Mouse (Mus musculus) megakaryocyte, embryonic 14.5 days (primary cell): ENCODE measurements around the gene Cfap300. TPM values are rescaled to one million over a fixed set of nuclear protein-coding genes. Genes with fewer than 3 reads are reported as not detected.
A peak's percentile ranks its signal among the peaks of the same experiment; 100 is the strongest.

Source experiments
- H3K27me3 ChIP-seq: replicated peaks from 2 replicates; pipeline ENCODE3; 2012; ENCODE audit warnings: inconsistent platforms
- H3K36me3 ChIP-seq: replicated peaks from 2 replicates; pipeline ENCODE3; 2012; ENCODE audit warnings: low read length, inconsistent platforms, mixed read lengths
- H3K4me1 ChIP-seq: 2 replicates; pipeline ENCODE4 v1.6.1; 2012; ENCODE audit warnings: inconsistent platforms
- H3K4me3 ChIP-seq: replicated peaks from 2 replicates; pipeline ENCODE3; 2012; ENCODE audit warnings: moderate library complexity, mild to moderate bottlenecking, inconsistent platforms
- H3K9me3 ChIP-seq: 2 replicates; pipeline ENCODE4 v1.6.1; 2012; ENCODE audit warnings: inconsistent platforms
- FLI1 ChIP-seq: IDR thresholded peaks from 2 replicates; pipeline ENCODE4 v1.6.1; 2012; ENCODE audit warnings: low read length, inconsistent platforms, mixed read lengths
- GATA1 ChIP-seq: IDR thresholded peaks from 3 replicates; pipeline ENCODE4 v1.6.1; 2012; ENCODE audit warnings: mixed read lengths, low read length, inconsistent platforms, borderline replicate concordance
- polyA plus RNA-seq: library from polyadenylated mRNA; stranded (reverse); fragments of >175 nt; gene quantifications from 2 replicates; pipeline ENCODE4 v1.2.3, GENCODE M21; 2012; ENCODE audit warnings: low replicate concordance; ENCODE audit not compliant: insufficient read depth

Cfap300 gene
- not detected in 2 replicates for polyA plus RNA-seq

DNA sequence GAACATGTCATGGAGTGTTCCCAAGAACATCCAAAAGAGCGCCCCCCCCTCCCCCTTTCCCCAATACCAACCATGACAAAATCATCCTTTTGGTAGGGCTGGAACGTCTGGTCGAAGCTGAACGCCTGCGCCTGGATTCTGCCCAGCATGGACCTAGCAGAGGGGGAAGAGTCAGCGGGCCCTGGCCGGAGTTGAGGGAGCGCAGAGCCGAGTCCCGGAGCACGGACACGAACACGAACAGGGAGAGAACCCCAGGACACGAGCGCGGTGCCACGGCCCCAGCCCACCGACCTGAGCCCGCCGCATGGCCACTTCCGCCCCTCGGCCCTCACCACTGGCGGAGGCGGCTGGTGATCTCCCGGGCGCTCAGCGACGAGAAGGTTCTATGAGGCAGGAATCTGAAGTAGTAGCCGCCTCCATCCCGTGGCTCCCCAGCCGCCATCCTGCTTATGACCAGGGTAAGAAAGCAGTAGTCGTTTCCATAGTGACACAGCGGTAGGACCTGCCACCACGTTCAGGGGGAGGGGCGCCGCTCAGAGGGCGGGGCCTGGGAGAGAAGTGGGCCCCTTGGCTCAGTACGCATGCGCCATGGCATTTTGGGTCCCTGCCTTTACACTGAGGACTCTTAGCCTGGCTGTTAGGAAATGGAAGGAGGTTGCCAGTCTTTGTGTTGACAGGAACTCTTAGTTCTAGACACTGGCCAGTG, at the start of gene Cfap300:
Gene Cfap300 (minus strand): TSS at position 486 of the 706 bp plus-strand sequence.
- Histone ChIP-seq H3K36me3 (no peaks in the 10 kb centered on the region), H3K4me3 (peak within 1 kb of the TSS; percentile 95), H3K4me1 (peaks cover 14% of the 10 kb centered on the region), H3K9me3 (no peaks in the 10 kb centered on the region), H3K27me3 (no peaks in the 10 kb centered on the region)
- TF ChIP-seq FLI1 (no peak), GATA1 (no peak)

DNA sequence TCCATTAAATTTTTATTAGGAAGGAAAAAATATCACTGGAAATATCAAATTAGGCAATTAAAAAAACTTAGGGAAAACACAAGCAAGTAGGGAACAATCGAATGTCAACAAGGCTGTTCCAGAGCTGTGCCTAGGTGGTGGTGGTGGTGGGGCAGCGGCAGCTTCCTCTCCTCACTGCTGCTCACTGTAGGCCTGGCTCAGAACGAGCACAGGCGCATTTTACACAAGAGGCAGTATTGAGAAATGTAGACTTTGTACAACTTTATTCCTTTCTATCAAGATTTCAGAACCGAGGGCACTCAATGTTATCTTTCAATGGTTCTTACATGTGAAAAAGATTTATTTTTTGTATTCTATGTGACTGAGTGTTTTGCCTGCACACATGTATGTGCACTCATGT, 36.3 kb upstream of the Cfap300 start:
- H3K9me3 ChIP-seq, result no peaks in the 10 kb centered on the region
- H3K4me1 ChIP-seq, result no peaks in the 10 kb centered on the region
- H3K36me3 ChIP-seq, result no peaks in the 10 kb centered on the region
- TF ChIP-seq FLI1 (no peak), GATA1 (no peak)
- H3K4me3 ChIP-seq, result no peak overlapping the region
- no peaks in the 10 kb centered on the region for H3K27me3 ChIP-seq

DNA sequence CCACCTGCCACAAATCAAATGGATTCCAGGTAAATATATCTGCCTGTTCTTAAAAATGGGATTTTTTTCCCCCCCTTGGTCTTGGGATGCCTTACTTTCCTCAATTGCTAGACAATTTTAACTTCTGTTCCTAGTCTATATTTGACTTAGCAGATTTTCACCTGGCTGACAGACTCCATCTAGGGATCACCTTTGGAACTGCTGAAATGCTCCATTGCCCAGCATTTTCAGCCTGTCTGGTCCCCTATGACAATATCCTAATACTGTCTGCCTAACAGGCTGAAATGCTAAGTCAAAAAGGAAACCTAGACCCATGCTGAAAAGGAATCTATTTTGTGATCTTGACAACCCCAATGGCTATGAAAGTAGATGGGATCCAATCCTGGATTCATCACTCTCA, 31.7 kb upstream of the Cfap300 start:
- H3K4me3 ChIP-seq, result no peak overlapping the region
- no peaks in the 10 kb centered on the region for H3K4me1 ChIP-seq
- no peaks in the 10 kb centered on the region for H3K9me3 ChIP-seq
- TF ChIP-seq FLI1 (no peak), GATA1 (no peak)
- no peaks in the 10 kb centered on the region for H3K36me3 ChIP-seq
- no peaks in the 10 kb centered on the region for H3K27me3 ChIP-seq

DNA sequence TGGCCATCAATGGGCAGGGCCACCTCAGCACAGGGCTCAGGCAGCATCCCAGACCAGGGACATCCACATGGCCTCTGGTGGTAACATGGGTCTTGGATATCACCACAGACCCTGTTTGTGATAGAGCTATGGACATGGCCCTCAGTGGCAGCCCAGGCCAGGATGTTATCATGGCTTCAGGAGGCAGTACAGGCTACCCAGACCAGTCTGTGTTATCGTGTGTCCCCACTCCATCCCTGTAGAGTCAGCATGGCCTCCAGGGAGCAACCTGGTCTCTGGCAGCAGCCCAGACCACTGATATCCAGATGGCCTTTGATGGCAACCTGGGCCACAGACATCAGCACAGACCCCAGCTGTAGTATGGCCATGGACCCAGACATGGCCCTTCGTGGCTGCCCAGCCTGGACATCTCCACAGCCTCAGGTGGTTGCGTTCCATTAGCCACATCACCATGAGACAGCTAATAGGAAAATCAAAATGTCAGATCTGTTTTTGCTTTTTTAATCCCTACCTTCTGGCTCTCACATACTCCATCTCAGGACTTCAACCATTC, 30.7 kb upstream of the Cfap300 start:
- no peak overlapping the region for H3K4me3 ChIP-seq
- no peaks in the 10 kb centered on the region for H3K36me3 ChIP-seq
- no peaks in the 10 kb centered on the region for H3K4me1 ChIP-seq
- TF ChIP-seq FLI1 (no peak), GATA1 (no peak)
- no peaks in the 10 kb centered on the region for H3K27me3 ChIP-seq
- no peaks in the 10 kb centered on the region for H3K9me3 ChIP-seq

DNA sequence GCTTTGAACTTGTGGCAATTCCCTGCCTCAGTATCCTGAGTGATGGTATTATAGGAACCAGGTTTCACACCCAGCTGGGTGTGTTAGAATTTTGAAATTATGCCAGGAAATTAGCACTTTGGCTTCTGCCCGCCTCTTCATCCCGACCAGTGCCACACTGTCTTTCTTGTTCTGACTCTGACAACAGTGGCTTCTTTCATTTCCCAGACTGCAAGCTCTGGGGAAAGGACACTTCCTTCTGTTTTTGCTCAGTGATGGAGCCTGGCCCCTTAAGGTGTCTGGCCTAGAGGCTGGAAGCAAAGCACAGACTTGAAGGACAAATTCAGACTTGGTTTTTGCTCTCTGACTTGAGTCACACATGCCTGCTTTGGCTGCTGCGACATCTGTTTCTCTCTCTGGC, 17.0 kb upstream of the Cfap300 start:
- no peaks in the 10 kb centered on the region for H3K36me3 ChIP-seq
- H3K27me3 ChIP-seq, result peaks cover 2% of the 10 kb centered on the region
- no peak for TF ChIP-seq FLI1
- no peak for TF ChIP-seq GATA1
- H3K9me3 ChIP-seq, result peaks cover 5% of the 10 kb centered on the region; the same call in 1 of the 2 replicates
- peaks cover 3% of the 10 kb centered on the region; the same call in 1 of the 2 replicates for H3K4me1 ChIP-seq
- no peak overlapping the region for H3K4me3 ChIP-seq

DNA sequence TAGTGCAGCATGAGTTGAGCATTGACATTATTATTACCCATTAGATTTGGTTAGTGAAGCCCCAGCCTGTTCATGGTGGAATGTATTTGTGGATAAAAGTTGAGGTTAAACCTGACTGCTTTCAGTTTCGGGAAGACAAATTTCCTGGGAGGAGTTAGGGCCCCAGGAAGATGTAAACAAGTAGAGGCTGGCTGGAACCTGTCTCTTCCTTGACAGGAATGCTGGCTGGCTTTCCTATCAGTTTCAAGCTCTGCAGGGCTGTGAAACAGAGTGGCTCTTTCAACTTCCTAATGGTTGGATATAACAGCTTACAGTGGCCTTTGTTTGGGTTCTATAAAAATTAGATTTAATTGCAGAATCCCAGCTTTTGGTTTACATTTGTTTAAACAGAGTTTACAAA, 12.2 kb upstream of the Cfap300 start:
- TF ChIP-seq FLI1 (no peak), GATA1 (no peak)
- H3K36me3 ChIP-seq, result no peaks in the 10 kb centered on the region

DNA sequence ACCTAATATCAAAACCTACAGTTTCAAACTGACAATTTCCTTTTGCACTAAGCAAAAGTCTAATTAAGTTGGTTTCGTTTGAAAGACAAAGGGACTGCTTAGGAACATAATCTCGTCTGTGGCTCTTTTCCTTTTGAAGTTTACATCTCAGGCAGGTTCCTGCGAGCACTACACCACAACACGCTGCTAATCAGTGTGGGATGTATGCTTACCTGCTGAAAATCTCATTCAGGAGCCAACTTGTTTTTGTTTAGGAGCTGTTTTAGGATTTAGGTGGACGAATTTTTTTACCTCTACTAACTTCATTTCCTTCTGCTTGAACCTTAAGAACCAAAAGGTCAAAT, 393 bp upstream of the Cfap300 start:
- no peak for TF ChIP-seq FLI1
- TF ChIP-seq GATA1, result no peak
- Histone ChIP-seq H3K27me3 (no peaks in the 10 kb centered on the region), H3K36me3 (no peaks in the 10 kb centered on the region), H3K4me3 (peak overlapping the region; percentile 95), H3K4me1 (peaks cover 14% of the 10 kb centered on the region), H3K9me3 (no peaks in the 10 kb centered on the region)

More for the DNA sequence above, 12.2 kb upstream of the Cfap300 start:
- Histone ChIP-seq H3K27me3 (no peaks in the 10 kb centered on the region), H3K4me1 (peaks cover 4% of the 10 kb centered on the region; the same call in 1 of the 2 replicates), H3K4me3 (peak overlapping the region; percentile 28), H3K9me3 (no peaks in the 10 kb centered on the region)

DNA sequence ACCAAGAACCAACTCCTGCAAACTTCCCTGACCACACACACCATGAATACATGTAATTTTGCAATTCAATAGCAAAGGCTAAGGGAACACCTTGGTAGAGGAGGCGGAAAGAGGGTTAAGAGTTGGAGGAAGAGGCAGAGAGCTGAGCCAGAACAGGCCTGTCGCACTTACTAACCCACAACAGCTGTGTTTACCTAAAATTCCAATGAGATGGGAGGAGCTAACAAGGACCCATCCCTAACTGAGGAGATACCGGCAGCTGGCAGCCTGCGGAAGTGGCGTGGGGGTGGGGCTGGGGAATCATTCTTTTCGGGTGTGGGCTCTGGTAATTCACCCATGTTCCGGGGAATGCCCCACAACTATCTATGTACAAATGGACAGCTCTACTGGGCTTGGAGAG, 7.1 kb downstream of the Cfap300 start:
- Histone ChIP-seq H3K36me3 (no peaks in the 10 kb centered on the region), H3K27me3 (peaks cover 10% of the 10 kb centered on the region), H3K4me3 (no peak overlapping the region), H3K9me3 (no peaks in the 10 kb centered on the region), H3K4me1 (no peaks in the 10 kb centered on the region)
- TF ChIP-seq FLI1 (no peak), GATA1 (no peak)

DNA sequence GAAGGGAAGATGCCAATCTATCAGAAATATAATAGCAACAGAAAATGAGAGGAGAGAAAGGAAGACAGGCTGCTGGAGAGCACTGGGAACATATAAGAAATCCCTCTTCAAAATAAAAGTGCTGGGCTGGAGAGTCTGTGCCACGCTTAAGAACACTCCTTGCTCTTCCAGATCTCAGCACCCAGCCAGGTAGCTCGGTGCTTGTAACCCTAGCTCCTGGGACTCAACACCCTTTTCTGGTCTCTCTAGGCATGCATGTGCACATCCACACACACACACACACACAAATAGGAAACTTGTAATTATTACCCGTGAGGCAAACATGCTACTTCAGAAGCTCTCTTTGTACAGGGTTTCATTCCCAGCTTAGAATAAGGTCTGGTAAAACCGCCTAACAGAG, 7.5 kb downstream of the Cfap300 start:
- Histone ChIP-seq H3K27me3 (peaks cover 10% of the 10 kb centered on the region), H3K36me3 (no peaks in the 10 kb centered on the region), H3K4me1 (no peaks in the 10 kb centered on the region), H3K9me3 (no peaks in the 10 kb centered on the region), H3K4me3 (no peak overlapping the region)
- TF ChIP-seq GATA1 (no peak), FLI1 (no peak)

DNA sequence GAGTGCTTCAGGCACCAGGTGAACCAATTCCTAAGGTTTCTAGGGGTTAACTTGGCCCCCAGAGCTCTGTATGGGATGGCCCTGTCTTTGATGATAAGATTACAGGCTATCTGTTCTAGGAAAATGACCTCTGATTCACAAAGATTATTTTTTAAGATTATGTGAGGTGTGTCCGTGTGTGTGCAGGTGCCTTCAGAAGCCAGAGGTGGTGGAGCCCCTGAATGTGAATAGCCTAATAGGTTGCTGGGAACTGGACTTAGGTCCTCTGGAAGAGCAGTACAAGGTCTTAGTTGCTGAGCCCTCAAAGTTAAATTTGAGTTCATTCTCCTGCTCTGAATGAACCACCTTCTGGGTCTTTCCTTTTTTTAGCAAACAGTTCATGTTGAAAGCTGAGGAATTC, 8.5 kb downstream of the Cfap300 start:
- no peak overlapping the region for H3K4me3 ChIP-seq
- H3K27me3 ChIP-seq, result peaks cover 10% of the 10 kb centered on the region
- TF ChIP-seq GATA1, result no peak
- TF ChIP-seq FLI1, result no peak
- H3K4me1 ChIP-seq, result no peaks in the 10 kb centered on the region
- H3K9me3 ChIP-seq, result no peaks in the 10 kb centered on the region
- H3K36me3 ChIP-seq, result no peaks in the 10 kb centered on the region
